Mouse (Mus musculus) right cerebral cortex, postnatal 10 days (tissue): Measurements from ENCODE around the gene H2-DMb1.

Experiments used
- DNase-seq, 2 experiments: peaks; one replicate each; pipeline ENCODE4 v3.0.0; 2021; ENCODE audit warnings: low spot score in 2 of 2

The H2-DMb1 gene

DNA sequence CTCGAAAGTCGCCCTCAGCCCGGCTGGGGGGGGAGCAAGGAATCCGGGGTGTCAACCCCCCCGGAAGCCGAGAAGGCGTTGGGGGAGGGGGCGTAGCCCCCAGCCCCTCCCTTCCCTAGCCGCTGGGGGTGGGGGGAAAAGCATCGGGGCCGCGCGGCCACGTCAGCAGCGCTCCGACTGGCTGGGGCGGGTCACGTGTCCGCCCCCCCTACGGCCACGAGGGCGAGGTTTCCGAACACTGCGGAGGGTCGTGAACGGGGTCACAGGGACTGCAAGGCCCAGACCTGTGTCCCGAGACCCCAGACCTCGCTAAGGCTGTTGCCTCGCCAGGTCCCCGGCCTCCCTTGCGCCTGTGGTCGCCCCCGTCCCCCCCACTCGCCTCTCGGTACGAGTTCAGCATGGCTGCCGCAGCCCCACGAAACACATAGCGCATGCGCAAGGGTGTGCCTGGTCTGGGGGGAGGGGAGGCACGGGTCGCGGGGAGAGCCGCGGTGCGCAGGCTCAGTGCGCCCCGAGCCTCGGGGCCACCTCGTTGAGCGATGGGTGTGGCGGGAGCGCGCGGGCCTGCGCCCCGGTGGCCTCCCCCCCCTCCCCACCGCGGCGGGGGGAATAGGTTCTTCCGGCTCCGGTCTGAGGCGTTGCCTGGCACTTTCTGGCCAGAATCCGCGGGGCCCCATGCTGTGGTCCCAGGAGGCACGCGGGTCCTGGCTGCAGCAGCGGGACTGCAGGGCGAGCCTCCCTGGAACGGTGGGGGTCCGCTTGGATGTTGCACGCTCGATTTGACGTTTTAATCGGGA, 30.5 kb upstream of the H2-DMb1 start, which contains the start of gene Brd2:
Gene Brd2 (minus strand): TSS at position 447 of the 797 bp plus-strand sequence.
- DNase-seq: peak; percentile 96 to 98

- no peak for DNase-seq
Measured at GRCm38 (mm10) chr17:34123111-34123510, 29.8 kb upstream of the H2-DMb1 start.

DNA sequence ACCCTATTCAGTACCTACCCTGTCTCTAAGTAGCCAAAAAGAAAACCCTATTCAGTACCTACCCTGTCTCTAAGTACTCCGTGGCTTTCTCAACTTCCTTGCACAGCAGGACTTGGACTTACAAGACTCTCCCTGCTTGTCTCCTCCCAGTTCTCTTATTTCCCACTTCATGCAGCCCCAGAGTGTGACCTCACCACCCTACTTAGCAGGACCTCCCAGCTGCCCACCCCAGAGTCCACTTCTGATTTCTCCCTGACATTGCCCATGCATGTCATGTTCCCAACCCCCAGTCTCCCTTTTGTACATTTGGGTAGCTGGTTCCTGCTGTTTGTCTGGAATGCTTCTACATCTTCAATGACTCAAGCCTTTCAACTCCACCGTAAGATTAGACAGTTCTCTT, 29.4 kb upstream of the H2-DMb1 start:
- peak; percentile 45 to 50 for DNase-seq

- DNase-seq: no peak
Measured at GRCm38 (mm10) chr17:34124649-34125048, 28.2 kb upstream of the H2-DMb1 start.

GRCm38 (mm10) chr17:34126826-34127420, 25.9 kb upstream of the H2-DMb1 start:
- no peak for DNase-seq

DNA sequence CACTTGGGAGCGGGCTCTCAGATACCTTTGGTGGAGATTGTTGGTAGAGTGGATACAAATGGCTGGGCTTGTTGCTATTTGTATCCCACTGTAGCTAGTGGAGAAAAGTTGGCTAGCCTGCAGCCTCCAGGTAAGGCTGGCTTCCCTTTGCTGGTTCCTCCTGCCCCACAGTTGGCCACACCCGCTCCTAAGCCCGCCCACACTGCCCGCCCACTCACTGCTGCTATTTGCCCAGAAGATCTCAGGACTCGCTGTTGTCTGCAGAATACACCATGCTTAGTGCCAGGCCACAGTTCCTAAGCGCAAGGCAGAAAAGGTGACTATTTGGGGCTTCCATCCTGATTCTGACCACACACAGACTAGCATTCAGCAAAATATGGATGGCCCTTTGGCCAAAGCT, 25.4 kb upstream of the H2-DMb1 start:
- peak; percentile 71 to 72 for DNase-seq

- DNase-seq: peak; percentile 83 to 86
Measured at GRCm38 (mm10) chr17:34128264-34128937, 24.5 kb upstream of the H2-DMb1 start.

DNA sequence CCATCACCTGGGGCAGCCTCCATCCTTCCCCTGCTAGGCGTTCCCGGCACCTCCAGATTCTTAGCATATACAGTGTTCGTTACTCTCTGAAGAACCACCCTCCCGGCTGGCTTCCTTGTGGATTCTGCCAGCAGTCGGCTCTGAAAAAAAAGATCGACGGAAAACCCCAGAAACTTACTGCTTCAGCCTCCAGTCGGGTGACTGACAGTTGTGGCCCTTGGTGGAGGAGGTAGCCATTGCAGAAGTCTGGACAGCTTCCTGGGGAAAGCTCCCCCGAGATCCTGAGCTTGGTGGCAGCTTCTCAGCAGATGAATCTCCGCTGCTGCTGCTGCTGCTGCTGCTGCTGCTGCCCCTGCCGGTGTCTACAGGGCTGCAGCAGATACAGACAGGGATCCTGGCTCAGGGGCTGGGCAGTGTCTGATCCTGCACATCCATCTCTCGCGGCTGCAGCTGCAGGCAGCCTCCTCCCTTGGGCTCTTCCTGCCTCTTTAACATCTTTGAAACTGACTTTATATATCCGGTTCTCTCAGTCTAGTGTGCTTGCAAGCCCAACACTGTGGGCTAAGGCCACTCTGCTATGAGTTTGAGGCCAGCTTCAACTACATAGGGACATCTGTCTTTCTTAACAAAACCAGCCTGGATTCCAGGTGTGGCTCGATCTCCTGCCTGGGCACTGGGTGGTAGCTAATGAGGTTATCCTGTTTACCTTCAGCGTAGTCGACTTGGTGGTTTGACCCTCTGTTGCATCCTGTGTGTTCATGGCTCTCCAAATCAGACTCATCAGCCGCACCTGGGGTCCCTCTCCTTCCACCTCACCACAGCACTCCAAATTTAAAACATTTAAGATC, 23.7 kb upstream of the H2-DMb1 start:
- DNase-seq: peak; percentile 31 to 38

DNA sequence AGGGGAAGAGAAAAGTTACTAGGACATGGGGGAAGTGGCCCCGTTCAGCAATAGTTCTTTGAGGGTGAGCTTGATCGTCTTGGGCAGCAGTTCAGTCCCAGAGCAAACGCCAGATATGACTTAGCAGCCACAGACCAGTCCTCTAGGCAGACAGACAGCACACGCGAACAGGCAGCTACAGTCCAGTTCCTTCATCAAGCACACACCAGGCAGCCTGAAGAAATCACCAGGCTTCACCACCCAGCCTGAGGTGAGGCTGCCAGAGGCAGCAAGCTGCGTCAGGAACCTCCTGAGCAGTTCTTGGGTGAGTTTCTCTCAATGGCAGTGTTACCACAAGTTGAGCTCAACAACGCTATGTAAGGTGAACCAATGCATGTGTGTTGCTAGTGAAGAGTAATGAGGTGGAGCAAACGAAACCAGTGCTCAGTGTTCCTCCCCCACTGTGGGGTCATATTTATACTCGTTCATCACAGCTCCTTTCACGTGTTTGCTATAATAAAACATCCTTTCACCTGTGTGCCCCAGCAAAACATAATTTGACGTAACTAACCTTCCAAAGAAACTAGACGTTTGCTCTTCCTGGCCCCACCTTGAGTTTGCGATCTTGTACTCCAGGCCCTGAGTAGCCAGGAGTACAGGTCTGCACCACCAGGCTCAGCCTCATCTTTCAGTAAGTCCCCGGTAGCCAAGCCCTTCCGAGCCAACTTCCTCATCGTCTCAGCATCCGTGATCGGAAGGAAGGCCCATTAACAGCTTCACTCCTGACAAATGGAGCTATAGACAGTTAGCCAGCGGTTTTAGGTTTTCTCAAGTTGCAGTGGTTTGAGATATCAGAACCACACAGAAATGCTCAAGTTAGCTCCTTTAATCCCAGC, 22.6 kb upstream of the H2-DMb1 start:
- DNase-seq: no peak

DNA sequence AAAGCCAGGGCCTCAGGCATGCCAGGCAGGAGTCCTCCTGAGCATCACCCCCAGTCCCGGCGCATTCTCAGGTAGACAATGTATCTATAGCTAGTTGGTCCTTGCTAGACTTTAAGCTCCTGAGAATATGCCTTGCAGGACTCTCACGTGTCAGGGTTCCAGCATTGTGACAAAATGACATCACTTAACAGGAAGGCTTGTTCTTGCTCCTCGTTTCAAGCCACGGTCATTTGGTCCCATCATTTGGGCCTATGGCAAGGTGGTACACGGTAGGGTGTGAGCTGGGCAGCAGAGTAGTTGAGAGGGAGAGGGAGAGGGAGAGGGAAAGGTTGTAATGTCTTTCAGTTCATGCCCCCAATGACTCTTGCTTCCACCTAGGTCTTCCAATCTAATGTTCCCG, 21.0 kb upstream of the H2-DMb1 start:
- DNase-seq: peak in 1 of 2 experiments; percentile 26

- DNase-seq: peak in 1 of 2 experiments; percentile 43
Measured at GRCm38 (mm10) chr17:34133289-34133688, 19.6 kb upstream of the H2-DMb1 start.

DNA sequence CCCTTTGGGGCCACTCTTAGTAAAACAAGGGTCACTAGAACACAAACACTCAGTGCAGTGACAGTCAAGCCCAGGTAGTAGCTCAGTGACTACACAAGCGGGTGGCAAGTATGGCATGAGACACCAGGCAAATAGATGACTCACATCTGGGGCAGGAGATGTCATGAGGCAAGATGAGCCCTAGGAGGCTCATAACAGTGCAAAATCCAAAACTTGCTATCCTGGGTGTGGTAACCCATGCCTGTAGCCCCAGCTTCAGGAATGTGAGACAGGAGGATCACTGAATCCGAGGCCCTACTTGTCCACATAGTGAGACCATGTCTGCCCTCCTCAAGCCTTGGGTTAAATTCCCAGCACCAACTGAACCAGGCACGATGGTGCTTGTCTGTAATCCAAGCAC, 18.4 kb upstream of the H2-DMb1 start:
- DNase-seq: no peak

- DNase-seq: peak; percentile 97 to 98
Measured at GRCm38 (mm10) chr17:34135297-34136224, 17.3 kb upstream of the H2-DMb1 start.

DNA sequence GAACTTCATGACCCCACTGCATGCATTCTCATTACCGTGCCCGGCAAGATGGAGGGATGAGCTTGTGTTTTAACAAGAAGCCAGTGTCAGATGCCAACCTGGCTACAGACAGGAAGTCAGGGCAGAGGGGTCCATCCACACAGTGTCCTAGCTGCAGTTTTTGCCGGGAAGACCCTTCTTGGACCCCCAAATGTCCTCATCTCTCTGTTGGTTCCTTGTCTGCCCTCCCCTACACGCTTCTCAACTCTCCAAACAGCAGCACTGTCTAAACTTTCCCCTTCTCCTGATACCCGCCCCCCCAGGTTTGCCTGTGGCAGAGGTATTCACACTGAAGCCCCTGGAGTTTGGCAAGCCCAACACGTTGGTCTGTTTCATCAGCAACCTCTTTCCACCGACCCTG, 15.3 kb upstream of the H2-DMb1 start:
- DNase-seq: peak in 1 of 2 experiments; percentile 27

DNA sequence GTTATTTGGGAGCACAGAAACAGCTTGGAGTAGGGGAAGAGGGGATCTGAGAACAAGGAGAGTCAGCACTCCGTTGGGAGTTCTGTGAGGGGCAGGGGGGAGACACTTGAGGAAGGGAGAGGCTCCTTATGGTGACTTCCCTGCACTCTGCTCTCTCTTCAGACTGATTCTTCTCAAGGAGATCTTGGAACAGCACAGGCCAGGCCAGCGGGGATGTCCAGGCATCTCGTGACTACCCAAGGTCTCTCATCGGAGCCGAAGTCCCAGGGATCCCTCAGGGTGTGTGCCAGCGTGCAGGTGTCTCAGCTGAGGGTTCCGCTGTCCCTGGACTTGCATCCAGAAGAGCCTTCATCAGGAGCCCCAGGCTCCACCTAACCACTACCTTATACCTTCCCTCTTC, 14.2 kb upstream of the H2-DMb1 start:
- no peak for DNase-seq

DNA sequence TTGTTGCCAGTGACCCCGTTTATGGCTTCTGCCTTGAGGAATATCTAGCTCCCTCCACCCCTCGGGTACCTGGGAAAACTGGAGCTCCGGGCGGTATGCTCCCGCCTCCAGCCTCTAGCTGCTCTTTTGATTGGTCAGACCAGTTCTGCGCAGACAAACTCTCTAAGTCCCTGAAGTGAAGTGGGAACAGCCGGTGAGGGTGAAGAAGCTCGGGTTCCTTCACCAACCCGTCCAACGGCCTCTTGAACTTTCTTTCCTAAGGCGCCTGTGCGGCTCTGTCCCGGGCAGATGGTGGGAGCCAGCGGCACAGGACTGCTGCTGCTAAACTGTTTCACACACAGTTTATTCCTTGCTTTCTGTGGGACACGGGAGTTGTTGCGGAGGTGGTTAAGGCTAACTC, 13.5 kb upstream of the H2-DMb1 start:
- peak; percentile 47 to 48 for DNase-seq

GRCm38 (mm10) chr17:34140240-34140639, 12.6 kb upstream of the H2-DMb1 start:
- DNase-seq: no peak

GRCm38 (mm10) chr17:34141448-34141847, 11.4 kb upstream of the H2-DMb1 start:
- peak in 1 of 2 experiments; percentile 59 for DNase-seq

DNA sequence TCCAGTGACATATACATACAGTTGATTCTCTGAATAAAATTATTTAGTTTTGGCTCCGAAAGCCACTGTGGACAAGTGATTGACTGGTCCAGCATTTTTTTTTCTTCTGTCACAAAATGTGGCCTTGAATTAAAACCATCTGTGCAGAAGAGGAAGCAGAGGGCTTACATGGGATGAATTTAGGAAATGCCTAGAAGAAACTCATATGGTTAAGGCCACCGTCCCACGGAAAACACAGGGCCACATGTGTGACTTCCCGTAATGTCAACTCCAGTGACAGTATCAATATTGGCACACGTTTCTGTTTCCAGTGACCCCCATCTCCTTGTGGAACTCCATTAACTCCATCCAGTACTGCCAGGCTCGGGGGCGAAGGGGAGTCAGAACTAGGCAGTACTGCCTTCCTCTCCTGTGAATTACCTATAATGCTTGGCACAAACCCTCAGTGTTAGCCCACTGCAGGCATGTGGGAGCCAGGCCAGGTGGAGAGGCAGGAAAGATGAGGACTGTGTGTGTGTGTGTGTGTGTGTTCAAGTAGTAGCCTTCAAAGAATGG, 10.3 kb upstream of the H2-DMb1 start:
- DNase-seq: no peak
